Mouse (Mus musculus) liver, postnatal 0 days (tissue): ENCODE results near the gene Rmnd1.

Experiments used
- CTCF ChIP-seq: sonication (generic); IDR thresholded peaks from 2 replicates; pipeline ENCODE4 v1.5.1; 2016; ENCODE audit warnings: antibody characterized with exemption, low read depth
- EP300 ChIP-seq: IDR thresholded peaks from 2 replicates; pipeline ENCODE4 v1.6.1; 2016; ENCODE audit warnings: antibody characterized with exemption, low read depth, mild to moderate bottlenecking

GRCm38 (mm10) chr10:4388384-4388745, 43.8 kb downstream of the Rmnd1 start:
- TF ChIP-seq CTCF: no peak
- TF ChIP-seq EP300: no peak
